26 mouse cellular contexts compared by ENCODE assay signal in genomic region chr2:37801687-37802086, GRCm38 (mm10). TPM values are rescaled to one million over a fixed set of nuclear protein-coding genes. Genes with fewer than 3 reads are reported as not detected.
A peak's percentile ranks its signal among the peaks of the same experiment; 100 is the strongest.
DNase-seq lines count a peak whose midpoint lies in the region; ATAC-seq lines count a peak whose summit lies in the region.
"Had no signal": no experiment of that assay in that cellular context is flagged by ENCODE, and none has a peak within 500 bp of the region (broad histone marks: within the 10 kb centered on the region; RNA-seq: fewer than 3 reads in every experiment).

No protein-coding gene starts in this region.

- no peak overlapping the region for H3K4me3 ChIP-seq in forebrain, embryonic 10.5 days
- H3K4me3 ChIP-seq in forebrain, embryonic 15.5 days: no peak overlapping the region
- H3K4me3 ChIP-seq in hindbrain, embryonic 10.5 days: no peak overlapping the region
- no peak overlapping the region for H3K4me3 ChIP-seq in hindbrain, embryonic 14.5 days (replicated peaks; ENCODE audit: low read length)
- H3K4me3 ChIP-seq in midbrain, embryonic 10.5 days: no peak overlapping the region
- no peak overlapping the region for H3K4me3 ChIP-seq in midbrain, embryonic 13.5 days (replicated peaks)
- H3K4me3 ChIP-seq: embryonic facial prominence, embryonic 10.5 days; embryonic facial prominence, embryonic 13.5 days; erythroblast, embryonic 14.5 days; heart, adult 2 months; heart, embryonic 10.5 days; heart, embryonic 13.5 days; hindbrain, embryonic 12.5 days; intestine, embryonic 15.5 days had no signal

- no peak for ATAC-seq in forebrain, embryonic 15.5 days (replicated peaks)
- no peak for ATAC-seq in hindbrain, embryonic 14.5 days (ENCODE audit: low FRiP score)
- ATAC-seq in midbrain, embryonic 13.5 days: no peak
- ATAC-seq: activated CD4-positive, CD25-positive, alpha-beta regulatory T cell, adult 4 months; hindbrain, embryonic 16.5 days had no signal

- no peak overlapping the region for H3K9ac ChIP-seq in forebrain, embryonic 15.5 days (replicated peaks)
- no peak overlapping the region for H3K9ac ChIP-seq in hindbrain, embryonic 14.5 days
- no peak overlapping the region for H3K9ac ChIP-seq in midbrain, embryonic 13.5 days (replicated peaks)
- H3K9ac ChIP-seq: embryonic facial prominence, embryonic 13.5 days; heart, embryonic 13.5 days; hindbrain, embryonic 12.5 days; intestine, embryonic 15.5 days had no signal

- 90% methylated on average over 4 of the region's 4 CpGs for WGBS in forebrain, embryonic 10.5 days
- WGBS in forebrain, embryonic 15.5 days: 85% methylated on average over 4 of the region's 4 CpGs
- WGBS in hindbrain, embryonic 10.5 days: 87% methylated on average over 4 of the region's 4 CpGs
- WGBS in hindbrain, embryonic 14.5 days: 82% methylated on average over 4 of the region's 4 CpGs
- WGBS in midbrain, embryonic 10.5 days: 86% methylated on average over 4 of the region's 4 CpGs
- 83% methylated on average over 4 of the region's 4 CpGs for WGBS in midbrain, embryonic 13.5 days

- H3K4me1 ChIP-seq in forebrain, embryonic 10.5 days: peaks cover 44% of the 10 kb centered on the region
- H3K4me1 ChIP-seq in forebrain, embryonic 15.5 days: no peaks in the 10 kb centered on the region
- peaks cover 37% of the 10 kb centered on the region for H3K4me1 ChIP-seq in hindbrain, embryonic 10.5 days (replicated peaks)
- H3K4me1 ChIP-seq in hindbrain, embryonic 14.5 days (replicated peaks; ENCODE audit: control insufficient read depth, insufficient read depth, low read length): no peaks in the 10 kb centered on the region
- H3K4me1 ChIP-seq in midbrain, embryonic 10.5 days: peaks cover 40% of the 10 kb centered on the region
- peaks cover 12% of the 10 kb centered on the region for H3K4me1 ChIP-seq in midbrain, embryonic 13.5 days (replicated peaks)
- H3K4me1 ChIP-seq: embryonic facial prominence, embryonic 13.5 days had no signal

- DNase-seq in forebrain, embryonic 10.5 days (ENCODE audit: extremely low spot score, low spot score): no peak
- no peak for DNase-seq in hindbrain, embryonic 10.5 days (ENCODE audit: low spot score)
- no peak for DNase-seq in hindbrain, embryonic 14.5 days (ENCODE audit: low spot score)
- DNase-seq in midbrain, embryonic 10.5 days (ENCODE audit: low spot score): no peak
- DNase-seq: adrenal gland, adult 8-10 months; adrenal gland, postnatal 25 days; cerebellum, adult 11-12 months; cerebellum, adult 8-10 months; cerebellum, postnatal 10 days; cerebellum, postnatal 36 days; embryo, embryonic 11 days; gastrocnemius, postnatal 25 days; heart, adult 2 months; heart, postnatal 14 days; heart, postnatal 4 days had no signal

- H3K27me3 ChIP-seq in forebrain, embryonic 10.5 days (ENCODE audit: poor library complexity, severe bottlenecking): no peaks in the 10 kb centered on the region
- no peaks in the 10 kb centered on the region for H3K27me3 ChIP-seq in forebrain, embryonic 15.5 days
- H3K27me3 ChIP-seq in hindbrain, embryonic 10.5 days (ENCODE audit: insufficient read depth, poor library complexity, severe bottlenecking): no peaks in the 10 kb centered on the region
- H3K27me3 ChIP-seq in hindbrain, embryonic 14.5 days (ENCODE audit: control insufficient read depth, insufficient read depth, low read length): no peaks in the 10 kb centered on the region
- 0 out of 2 replicates have a peak, but pooled peaks cover 3% of the 10 kb centered on the region for H3K27me3 ChIP-seq in midbrain, embryonic 10.5 days (ENCODE audit: low read depth, poor library complexity, severe bottlenecking)
- no peaks in the 10 kb centered on the region for H3K27me3 ChIP-seq in midbrain, embryonic 13.5 days
- H3K27me3 ChIP-seq: embryonic facial prominence, embryonic 13.5 days; heart, embryonic 13.5 days; intestine, embryonic 15.5 days had no signal

- H3K27ac ChIP-seq in forebrain, embryonic 10.5 days: peak overlapping the region; percentile 68; the same call in 1 of the 2 replicates
- no peak overlapping the region for H3K27ac ChIP-seq in forebrain, embryonic 15.5 days (replicated peaks)
- 0 out of 2 replicates have a peak overlapping the region, but pooled peaks have one; percentile 67 for H3K27ac ChIP-seq in hindbrain, embryonic 10.5 days
- no peak overlapping the region for H3K27ac ChIP-seq in hindbrain, embryonic 14.5 days
- peak overlapping the region; percentile 75 for H3K27ac ChIP-seq in midbrain, embryonic 10.5 days (replicated peaks)
- H3K27ac ChIP-seq in midbrain, embryonic 13.5 days: no peak overlapping the region
- H3K27ac ChIP-seq: embryonic facial prominence, embryonic 13.5 days; heart, adult 2 months; heart, embryonic 13.5 days; hindbrain, embryonic 12.5 days; intestine, embryonic 15.5 days had no signal

- H3K9me3 ChIP-seq in forebrain, embryonic 10.5 days: no peaks in the 10 kb centered on the region
- no peaks in the 10 kb centered on the region for H3K9me3 ChIP-seq in forebrain, embryonic 15.5 days
- no peaks in the 10 kb centered on the region for H3K9me3 ChIP-seq in hindbrain, embryonic 10.5 days
- H3K9me3 ChIP-seq in hindbrain, embryonic 14.5 days (ENCODE audit: control insufficient read depth, low read length): no peaks in the 10 kb centered on the region
- no peaks in the 10 kb centered on the region for H3K9me3 ChIP-seq in midbrain, embryonic 10.5 days (replicated peaks)
- no peaks in the 10 kb centered on the region for H3K9me3 ChIP-seq in midbrain, embryonic 13.5 days
- H3K9me3 ChIP-seq: embryonic facial prominence, embryonic 10.5 days; embryonic facial prominence, embryonic 13.5 days; heart, embryonic 10.5 days; heart, embryonic 13.5 days; hindbrain, embryonic 12.5 days; intestine, embryonic 15.5 days had no signal

- H3K4me2 ChIP-seq in forebrain, embryonic 15.5 days (replicated peaks): no peak overlapping the region
- H3K4me2 ChIP-seq in hindbrain, embryonic 14.5 days (replicated peaks): no peak overlapping the region
- H3K4me2 ChIP-seq in midbrain, embryonic 13.5 days (replicated peaks): no peak overlapping the region
- H3K4me2 ChIP-seq: embryonic facial prominence, embryonic 13.5 days; heart, embryonic 13.5 days; hindbrain, embryonic 12.5 days; intestine, embryonic 15.5 days had no signal

- peaks cover 56% of the 10 kb centered on the region for H3K36me3 ChIP-seq in forebrain, embryonic 10.5 days (replicated peaks)
- peaks cover 6% of the 10 kb centered on the region; the same call in 1 of the 2 replicates for H3K36me3 ChIP-seq in forebrain, embryonic 15.5 days
- H3K36me3 ChIP-seq in hindbrain, embryonic 10.5 days: peaks cover 35% of the 10 kb centered on the region
- H3K36me3 ChIP-seq in hindbrain, embryonic 14.5 days (replicated peaks; ENCODE audit: control insufficient read depth, insufficient read depth): peaks cover 20% of the 10 kb centered on the region
- H3K36me3 ChIP-seq in midbrain, embryonic 10.5 days: peaks cover 34% of the 10 kb centered on the region
- peaks cover 20% of the 10 kb centered on the region; the same call in 1 of the 2 replicates for H3K36me3 ChIP-seq in midbrain, embryonic 13.5 days

RNA-seq across cellular contexts. Expression of gene Crb2, which starts 25.6 kb away (rescaled TPM):
- polyA plus RNA-seq in forebrain, embryonic 10.5 days (2016; fragmentation: Nextera tagmentation; extraction: Ambion mirVana): 30.4 and 30.9 TPM in 2 replicates
- polyA plus RNA-seq in forebrain, embryonic 15.5 days (2015; fragmentation: Nextera tagmentation; extraction: Ambion mirVana): 7.1 and 8.4 TPM in 2 replicates
- polyA plus RNA-seq in hindbrain, embryonic 10.5 days (2016; fragmentation: Nextera tagmentation; extraction: Ambion mirVana): 19.5 and 20.5 TPM in 2 replicates
- 4.5 and 6.3 TPM in 2 replicates for polyA plus RNA-seq in hindbrain, embryonic 14.5 days (2014; fragmentation: Nextera tagmentation; extraction: Ambion mirVana)
- polyA plus RNA-seq in midbrain, embryonic 10.5 days (2016; fragmentation: Nextera tagmentation; extraction: Ambion mirVana): 31.1 and 31.4 TPM in 2 replicates
- polyA plus RNA-seq in midbrain, embryonic 13.5 days (2015; fragmentation: Nextera tagmentation; extraction: Ambion mirVana): 8.5 and 10.3 TPM in 2 replicates
- polyA plus RNA-seq: erythroblast, embryonic 14.5 days had no signal

Comparison
In these comparisons a context has a peak if more than half of its experiments do, and no peak if none do; other contexts are left out.
1. H3K27ac ChIP-seq: peak in forebrain, embryonic 10.5 days (single experiment), hindbrain, embryonic 10.5 days (single experiment) and midbrain, embryonic 10.5 days (single experiment); none in forebrain, embryonic 15.5 days (single experiment), hindbrain, embryonic 14.5 days (single experiment) and midbrain, embryonic 13.5 days (single experiment).